Mouse (Mus musculus): ENCODE measurements around the gene Erp27. TPM values are rescaled to one million over a fixed set of nuclear protein-coding genes. Genes with fewer than 3 reads are reported as not detected.
"Not testable (repeated sequence)": the region's sequence is repeated elsewhere in the genome, so short reads cannot be mapped to it uniquely, and the experiment has no call there.

The Erp27 gene
- not detected for total RNA-seq (2021)
- long read RNA-seq, experiment 1, result 0 reads
- long read RNA-seq, experiment 2, result 0 reads

DNA sequence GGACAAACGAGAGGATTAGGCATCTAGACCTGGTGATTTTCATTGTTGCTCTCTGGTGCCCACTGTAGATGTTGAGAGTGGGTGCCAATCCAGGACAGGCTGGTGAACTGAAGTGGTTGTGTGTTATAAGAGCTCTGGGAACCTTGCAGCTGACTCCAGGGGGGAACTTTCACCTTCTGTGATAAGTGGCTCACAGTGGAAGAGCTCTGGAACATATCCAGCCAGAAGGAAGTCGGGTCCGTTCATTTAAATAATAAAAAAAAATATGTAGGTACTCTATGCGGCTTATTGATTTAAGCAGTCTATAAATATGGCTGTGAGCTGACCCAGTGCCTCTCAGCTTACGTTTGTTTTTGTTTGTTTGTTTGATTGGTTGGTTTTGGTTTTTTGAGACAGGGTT, at the start of gene Erp27:
Erp27 (minus strand) TSS at position 101 of the 400 bp plus-strand sequence.
- DNase-seq, result no peak
- intact Hi-C loops (cut with DNase I), result loop anchor here (5.0 kb wide), 1 partner anchor 60 kb away; no protein-coding TSS in a partner anchor

DNA sequence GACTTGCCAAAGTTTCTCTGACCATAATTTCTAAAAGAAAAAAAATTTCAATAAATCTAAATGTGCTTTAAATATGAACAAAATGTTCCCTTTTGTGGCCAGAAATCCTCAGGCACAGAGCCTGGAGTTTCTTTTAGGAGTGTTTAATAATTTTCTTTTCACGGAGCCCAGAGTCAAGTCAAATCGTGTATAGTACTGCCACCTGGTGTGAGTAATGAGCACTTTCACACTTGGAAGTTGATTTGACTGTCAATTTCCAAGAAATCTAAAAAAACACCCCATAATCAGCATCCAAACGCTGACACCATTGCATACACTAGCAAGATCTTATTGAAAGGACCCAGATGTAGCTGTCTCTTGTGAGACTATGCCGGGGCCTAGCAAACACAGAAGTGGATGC, 46.9 kb upstream of the Erp27 start:
- DNase-seq, result not testable (repeated sequence)
- intact Hi-C loops (cut with DNase I), result loop anchor here (5.0 kb wide), 2 partner anchors 37 to 107 kb away; no protein-coding TSS in a partner anchor

DNA sequence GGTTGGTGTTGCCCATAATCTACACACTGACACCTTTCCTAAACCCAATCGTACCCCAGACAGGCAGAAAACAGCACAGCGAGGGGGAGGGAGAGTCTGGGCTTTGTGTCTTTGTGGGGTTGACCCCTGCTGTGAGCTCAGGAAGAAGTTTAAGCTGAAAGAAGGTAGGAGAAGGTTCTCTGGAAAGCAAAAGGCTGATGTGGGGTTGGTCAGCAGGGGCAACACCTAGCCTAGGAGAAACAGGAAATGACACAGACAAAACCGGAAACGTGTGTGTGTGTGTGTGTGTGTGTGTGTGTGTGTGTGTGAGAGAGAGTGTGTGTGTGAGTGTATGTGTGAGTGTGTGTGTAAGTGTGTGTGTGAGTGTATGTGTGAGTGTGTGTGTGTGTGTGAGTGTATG, 45.5 kb upstream of the Erp27 start:
- intact Hi-C loops (cut with DNase I), result loop anchor here (5.0 kb wide), 2 partner anchors 35 to 105 kb away; no protein-coding TSS in a partner anchor
- DNase-seq, result no peak

DNA sequence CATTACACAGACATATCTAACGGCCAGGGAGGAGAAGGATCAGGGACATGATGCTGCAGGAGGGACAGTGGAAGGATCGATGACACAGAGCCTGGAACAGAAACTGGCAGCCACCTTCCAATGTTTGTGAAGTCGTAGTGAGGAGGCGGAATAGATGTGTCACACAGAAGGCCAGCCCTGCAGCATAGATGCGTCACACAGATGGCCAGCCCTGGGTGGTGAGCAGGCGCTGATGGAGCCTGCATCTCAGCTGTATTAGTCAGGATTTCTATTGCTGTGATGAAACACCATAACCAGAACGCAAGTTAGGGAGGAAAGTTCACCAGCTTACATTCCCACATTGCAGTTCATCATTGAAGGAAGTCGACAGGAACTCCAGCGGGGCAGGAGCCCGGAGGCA, 43.9 kb upstream of the Erp27 start:
- intact Hi-C loops (cut with DNase I), result loop anchor here (5.0 kb wide), 2 partner anchors 34 to 104 kb away; no protein-coding TSS in a partner anchor

DNA sequence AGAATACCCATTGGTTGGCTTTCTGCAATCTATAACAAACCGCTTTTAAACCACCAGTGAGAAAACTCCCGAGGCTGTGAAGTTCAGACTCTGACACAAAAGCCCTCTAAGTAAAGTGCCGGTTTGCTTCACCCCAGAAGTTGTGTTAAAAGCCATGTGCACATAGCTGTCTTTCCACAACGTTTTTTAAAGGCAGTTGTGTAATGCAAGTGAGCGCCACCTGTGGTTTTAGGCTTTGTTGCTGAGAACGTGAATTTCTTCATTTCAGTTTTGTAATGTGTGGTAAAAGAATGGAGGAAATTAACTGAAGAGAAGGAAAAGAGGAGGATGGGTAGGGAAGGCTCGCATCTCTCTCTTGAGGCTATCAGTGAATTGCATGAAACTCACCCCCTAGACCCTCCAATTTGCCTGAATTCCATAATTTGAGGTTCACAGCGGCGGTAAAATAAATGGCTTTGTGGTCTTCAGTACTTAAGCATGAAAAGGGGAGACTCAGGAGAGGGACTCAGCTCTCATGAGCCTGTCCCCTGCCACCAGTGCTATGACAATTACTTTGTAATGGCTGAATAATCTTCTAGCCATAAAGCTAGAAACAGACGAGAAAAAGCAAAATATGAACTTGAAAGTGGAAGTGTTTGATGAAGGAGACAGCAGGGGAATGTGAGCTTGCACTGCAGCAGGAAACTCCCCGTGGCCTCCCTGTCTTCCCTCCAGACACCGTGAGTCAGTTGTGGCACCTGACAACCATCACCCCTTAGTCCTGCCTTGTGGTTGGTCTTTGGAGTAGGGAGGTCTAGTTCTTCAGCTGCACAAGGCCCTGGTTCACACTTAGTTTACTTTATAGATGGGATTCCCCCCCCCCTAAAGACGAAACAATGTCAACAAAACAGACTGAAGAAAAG, 42.9 kb upstream of the Erp27 start:
- intact Hi-C loops (cut with DNase I), result loop anchor here (5.0 kb wide), 2 partner anchors 33 to 103 kb away; no protein-coding TSS in a partner anchor
- DNase-seq, result no peak

More for the DNA sequence above, 43.9 kb upstream of the Erp27 start:
- DNase-seq, result no peak

DNA sequence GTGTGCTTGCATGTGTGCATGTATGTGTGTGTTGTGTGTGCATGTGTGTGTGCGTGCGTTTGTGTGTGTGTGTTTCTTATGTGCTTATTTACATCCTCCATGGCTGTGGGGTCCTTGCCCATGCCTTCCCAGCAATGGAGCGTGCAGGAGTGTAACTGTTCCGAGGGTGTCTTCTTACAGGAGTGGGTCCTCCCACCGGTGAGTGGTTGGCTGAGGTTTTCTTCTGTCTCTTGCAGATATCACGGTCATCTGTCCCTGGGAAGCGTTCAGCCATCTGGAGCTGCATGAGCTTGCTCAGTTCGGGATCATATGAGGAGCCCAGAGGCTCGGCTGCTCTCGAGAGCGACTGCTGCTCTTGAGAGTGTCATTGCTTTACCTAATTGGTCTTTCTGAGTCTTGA, 41.0 kb upstream of the Erp27 start:
- intact Hi-C loops (cut with DNase I), result no loop called here
- DNase-seq, result no peak

DNA sequence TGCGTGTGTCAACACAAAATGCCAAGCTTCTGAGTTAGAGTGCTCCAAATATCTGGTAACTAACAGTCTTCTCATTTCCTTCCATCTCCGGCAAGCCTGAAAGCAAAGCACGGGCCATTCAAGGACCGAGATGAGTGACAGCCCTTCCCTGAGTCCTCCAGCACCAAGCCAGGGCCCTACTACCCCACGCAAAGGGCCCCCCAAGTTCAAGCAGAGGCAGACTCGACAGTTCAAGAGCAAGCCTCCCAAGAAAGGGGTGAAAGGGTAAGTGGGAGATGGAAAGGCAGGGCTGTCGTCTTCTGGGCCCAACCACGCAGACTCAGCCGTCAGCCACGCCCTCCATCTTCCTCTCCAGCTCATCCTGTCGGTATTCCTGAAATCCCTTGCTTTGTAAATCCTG, 37.2 kb upstream of the Erp27 start:
- intact Hi-C loops (cut with DNase I), result no loop called here
- no peak for DNase-seq

DNA sequence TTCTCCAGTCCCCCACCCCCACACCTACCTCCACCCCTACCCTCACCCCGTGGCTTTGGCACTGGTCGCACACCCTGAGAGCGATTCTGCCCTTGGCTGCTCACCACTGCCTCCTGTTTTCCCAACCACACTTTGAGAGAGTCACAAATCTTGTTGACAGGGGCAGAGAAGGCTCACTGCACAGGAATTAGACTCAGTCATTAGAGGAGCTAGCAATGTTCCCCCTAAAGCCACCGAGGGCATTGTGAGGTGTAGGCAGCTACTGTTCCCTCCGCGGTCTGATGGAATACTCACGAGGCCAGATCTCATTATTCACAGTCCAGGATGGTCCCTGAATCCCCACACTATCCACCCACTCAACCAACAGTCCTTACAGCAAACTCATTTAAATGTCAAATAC, 35.1 kb upstream of the Erp27 start:
- intact Hi-C loops (cut with DNase I), result no loop called here
- DNase-seq, result no peak

DNA sequence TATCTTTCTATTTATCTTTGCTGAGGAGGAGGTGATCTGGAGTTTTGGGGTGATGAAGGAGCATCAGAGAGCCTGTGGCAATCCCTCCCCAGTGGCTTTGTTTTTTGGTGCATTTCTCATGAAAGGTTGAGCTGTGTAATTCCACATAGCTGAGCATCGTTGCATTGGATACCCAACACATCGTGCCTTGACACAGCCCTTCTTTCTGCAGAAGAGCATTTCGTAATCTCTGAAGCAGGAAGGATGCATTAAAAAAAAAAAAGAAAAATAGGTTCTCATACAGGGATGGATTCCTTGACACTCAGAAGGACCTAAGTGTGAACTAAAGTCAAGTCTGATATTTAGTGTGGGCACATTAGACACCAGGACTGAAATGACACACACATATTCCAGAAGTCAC, 33.3 kb upstream of the Erp27 start:
- no peak for DNase-seq
- intact Hi-C loops (cut with DNase I), result no loop called here

DNA sequence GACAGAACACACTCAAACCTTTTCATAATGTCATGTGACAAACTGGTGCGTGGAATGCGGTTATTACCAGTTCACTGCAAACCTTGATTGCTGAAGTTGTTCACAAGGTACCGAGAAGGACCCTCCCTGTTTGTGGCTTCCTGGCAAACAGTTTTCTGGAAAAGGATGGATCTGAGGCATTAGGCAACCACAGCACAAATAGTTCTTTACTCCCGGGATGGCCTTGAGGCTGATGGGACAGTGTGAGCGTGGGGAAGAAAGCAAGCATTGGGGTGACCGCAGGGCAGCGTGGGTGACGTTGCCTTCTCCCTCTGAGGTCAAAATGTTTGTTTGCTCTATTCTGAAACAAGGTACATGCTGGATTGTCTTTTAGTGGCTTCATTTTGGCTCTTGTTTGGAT, 32.7 kb upstream of the Erp27 start:
- DNase-seq, result no peak
- intact Hi-C loops (cut with DNase I), result no loop called here

DNA sequence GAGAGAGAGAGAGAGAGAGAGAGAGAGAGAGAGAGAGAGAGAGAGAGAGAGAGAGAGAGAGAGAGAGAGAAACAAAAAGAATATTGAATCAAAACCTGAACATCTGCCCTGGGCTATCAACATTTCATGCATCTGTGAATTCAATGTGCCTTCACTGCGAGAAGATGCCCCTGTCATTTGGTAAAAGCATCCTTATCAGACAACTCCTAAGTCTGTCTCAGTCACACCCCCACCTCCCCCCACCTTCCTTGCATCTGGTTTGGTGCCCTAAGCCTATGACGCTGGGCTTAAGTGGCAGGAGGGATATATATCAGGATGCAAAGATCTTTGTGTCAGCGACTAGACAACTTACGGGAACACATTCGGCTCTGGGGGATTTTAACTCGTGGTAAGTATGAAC, 32.2 kb upstream of the Erp27 start:
- intact Hi-C loops (cut with DNase I), result no loop called here
- DNase-seq, result no peak

DNA sequence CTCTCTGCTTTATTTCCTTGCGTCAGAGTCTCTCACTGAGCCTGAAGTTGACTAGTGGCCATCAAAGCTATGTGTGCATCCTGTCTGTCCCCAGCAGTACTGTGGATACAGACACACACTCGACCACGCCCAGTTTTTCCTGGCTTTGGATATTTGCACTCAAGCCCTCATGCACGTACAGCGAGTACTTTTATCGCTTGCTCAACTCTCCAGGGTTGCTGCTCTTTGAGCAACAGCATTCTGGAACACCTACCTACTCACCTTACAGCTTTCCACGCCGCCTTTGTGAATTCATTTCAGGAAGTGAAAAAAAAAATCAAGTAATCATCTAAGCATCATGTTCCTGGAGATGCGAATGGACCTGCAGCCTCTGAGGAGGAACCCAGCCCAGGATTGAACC, 30.9 kb upstream of the Erp27 start:
- no peak for DNase-seq
- intact Hi-C loops (cut with DNase I), result no loop called here

DNA sequence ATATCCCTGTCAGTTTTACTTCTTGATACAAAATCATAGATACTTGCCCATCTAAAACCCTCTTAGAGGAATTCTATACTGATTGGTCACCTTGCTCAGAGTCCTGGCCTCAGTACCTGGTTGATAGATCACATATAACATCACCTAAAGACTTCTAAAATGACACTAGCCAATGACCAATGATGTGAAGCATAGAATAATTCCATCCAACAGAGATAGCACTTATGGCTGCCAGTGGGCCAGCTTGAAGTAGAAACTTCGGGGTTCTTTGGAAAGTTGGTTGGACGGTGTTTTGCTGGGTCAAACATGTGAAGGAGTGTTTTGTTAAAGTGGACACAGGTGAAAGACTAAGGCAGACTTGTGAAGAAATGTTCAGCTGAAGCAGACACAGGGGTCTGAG, 28.2 kb upstream of the Erp27 start:
- intact Hi-C loops (cut with DNase I), result no loop called here

DNA sequence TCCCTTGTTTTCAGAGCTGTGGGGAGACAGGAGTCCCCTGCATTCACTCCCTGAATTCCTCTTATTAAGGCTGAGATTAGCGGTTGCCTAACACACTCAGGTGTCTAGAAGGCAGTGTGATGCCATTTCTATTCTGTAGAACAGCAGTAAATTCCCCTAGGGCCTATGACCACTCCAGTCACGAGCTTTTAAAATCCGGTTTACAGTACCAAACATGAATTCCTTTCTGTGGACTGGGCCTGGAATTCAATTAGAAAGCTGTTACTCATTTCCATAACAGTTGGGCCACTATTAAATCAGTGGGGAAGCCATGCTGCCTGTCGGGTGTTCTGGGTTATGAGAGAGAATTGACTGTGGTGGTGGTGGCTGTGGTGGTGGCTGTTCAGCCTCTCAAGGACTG, 25.7 kb upstream of the Erp27 start:
- no peak for DNase-seq
- intact Hi-C loops (cut with DNase I), result no loop called here

More for the DNA sequence above, 28.2 kb upstream of the Erp27 start:
- no peak for DNase-seq

DNA sequence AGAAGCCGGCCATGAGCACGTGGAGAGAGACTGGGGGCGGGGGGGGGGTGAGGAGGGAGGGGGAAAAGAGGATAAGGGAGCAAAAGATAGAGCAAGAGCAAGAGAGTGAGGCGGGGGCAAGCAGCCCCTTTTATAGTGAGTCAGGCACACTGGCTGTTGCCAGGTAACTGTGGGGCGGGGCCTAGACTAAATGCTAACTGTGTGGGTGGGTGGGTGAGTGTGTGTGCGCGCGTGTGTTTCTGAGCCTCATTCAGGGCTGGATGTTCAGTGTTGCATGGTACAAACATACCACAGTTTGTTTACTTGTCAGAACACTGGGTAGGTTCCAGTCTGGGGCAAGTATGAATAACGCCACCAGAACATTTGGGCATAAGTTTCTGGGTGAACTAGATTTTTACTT, 25.0 kb upstream of the Erp27 start:
- no peak for DNase-seq
- intact Hi-C loops (cut with DNase I), result no loop called here

DNA sequence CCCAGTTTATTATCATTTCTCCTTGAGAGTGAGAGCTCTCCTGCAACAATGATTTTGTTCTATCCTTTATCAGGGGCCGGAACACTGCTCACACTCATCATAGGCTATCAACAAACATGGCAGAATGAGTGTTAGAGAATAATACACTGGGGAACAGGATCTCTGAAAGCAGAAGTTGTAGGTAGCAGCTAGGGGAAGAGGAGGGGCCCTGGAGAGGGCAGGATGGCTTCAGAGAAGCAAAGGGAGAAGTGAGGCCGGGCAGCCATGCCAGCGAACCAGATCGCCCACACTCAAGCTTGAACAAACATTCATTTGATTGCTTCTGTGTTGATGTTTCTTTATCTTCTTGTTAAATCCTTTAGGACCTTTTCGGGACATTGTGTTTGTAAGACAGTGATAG, 24.3 kb upstream of the Erp27 start:
- intact Hi-C loops (cut with DNase I), result no loop called here
- no peak for DNase-seq

DNA sequence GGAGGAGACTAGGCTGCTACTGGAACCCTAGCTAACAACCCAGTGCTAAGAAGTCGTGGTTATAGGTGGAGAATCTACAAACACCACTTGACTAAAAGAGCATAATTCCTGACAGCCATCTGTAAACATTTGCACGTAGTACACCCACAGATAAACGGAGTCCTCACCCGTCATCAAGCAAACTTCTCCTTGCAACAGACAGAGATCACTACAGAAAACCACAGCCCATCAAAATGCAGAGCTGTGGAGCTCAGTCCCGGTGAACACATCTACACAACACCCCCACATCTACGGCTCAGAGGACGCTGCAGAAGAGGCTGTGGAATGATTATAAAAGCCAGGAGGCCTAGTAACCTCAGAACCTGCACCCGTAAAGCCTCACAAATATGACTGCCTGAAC, 22.5 kb upstream of the Erp27 start:
- intact Hi-C loops (cut with DNase I), result no loop called here
- no peak for DNase-seq

DNA sequence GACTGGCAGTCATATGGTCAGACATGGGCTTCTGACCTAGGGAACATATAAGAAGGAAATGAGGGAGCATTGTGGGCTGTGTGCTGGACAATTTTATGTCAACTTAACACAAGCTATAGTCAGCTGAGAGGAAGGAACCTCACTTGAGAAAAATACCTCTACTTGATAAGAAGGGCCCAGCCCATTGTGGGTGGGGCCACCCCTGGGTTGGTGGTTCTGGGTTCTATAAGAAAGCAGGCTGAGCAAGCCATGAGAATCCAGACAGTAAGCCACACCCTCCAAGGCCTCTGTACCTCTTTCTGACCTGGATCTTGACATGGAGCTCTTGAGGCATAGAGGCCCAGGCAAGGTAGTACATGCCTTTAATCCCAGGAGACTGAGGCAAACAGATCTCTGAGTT, 21.4 kb upstream of the Erp27 start:
- intact Hi-C loops (cut with DNase I), result no loop called here
- DNase-seq, result no peak

DNA sequence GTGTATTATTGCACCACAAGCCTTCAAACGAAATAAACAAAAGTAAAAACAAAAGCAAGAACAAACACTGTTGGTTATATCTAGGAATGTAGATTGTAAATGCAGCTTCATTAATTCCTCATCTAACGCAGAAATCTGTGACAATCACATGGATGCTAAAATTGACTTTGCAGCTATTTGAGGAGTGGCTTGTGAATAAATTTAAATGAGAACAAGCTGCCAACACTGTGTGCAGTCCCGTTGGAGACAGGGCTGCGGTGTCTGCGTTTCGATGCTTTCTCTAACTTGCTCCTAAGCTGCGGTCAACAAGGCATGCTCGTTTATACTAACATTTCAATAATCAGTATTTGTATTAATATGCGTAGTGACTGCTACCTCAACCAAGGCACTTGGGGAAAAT, 20.3 kb upstream of the Erp27 start:
- intact Hi-C loops (cut with DNase I), result no loop called here
- DNase-seq, result no peak

DNA sequence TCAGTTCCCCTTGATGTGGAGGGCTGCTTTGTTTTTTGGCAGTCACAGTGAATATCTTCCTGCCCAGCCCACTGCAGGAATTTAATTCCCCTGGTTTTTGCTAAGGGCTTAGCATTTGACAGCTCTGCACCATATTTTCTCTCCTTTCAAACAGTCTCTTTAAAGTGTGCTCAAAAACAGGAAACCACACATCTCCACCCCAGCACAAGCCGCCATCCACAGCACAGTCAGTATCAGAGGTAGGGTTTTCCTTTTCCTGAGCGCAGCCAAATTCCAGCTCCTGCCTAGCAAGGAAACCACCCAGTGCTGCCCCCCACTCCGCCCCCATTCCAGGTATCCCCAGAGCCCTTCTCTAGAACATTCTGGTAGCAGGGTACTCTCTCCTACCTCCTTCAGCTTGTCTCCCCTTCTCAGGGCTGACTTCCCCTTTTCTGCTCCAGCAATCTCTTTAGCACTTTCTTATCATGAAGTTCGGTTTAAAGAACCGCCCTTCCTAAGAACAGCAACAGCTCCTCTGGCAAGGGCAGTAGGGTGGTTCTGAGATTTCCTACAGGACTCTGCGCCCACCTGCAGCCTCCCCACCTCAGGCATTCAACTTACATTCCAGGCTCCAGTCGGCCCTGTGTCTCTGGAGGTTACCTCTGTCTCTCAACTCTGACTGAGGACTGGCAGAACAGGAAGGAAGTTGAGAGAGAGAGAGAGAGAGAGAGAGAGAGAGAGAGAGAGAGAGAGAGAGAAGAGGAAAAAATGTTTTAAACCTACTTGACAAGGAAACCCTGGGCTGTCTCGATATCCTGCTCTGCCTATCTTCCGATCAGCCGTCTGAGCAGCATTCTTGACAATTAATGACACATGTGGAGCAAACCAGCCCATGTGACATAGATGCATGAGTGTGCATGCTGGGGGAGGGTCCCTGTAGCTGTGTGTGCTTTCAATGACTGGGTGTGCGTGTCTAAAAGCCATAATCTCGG, 19.4 kb upstream of the Erp27 start, which contains the start of gene Arhgdib:
Arhgdib (minus strand) TSS at position 849 of the 971 bp plus-strand sequence.
- peak in 1 of 2 experiments; percentile 24 for DNase-seq
- intact Hi-C loops (cut with DNase I), result no loop called here

All from gastrocnemius, postnatal 36 days (tissue).